Mouse (Mus musculus) kidney, adult 9 months (tissue): Measurements from ENCODE around the gene Hs6st2.

Experiments
- DNase-seq: peaks from one replicate; pipeline ENCODE4 v3.0.0; 2022

Hs6st2 gene

GRCm38 (mm10) chrX:51681756-51682155, at the start of gene Hs6st2:
Hs6st2 (minus strand) TSS chrX:51681856.
- no peak for DNase-seq

- no peak for DNase-seq
Measured at GRCm38 (mm10) chrX:51714086-51714745, 32.6 kb upstream of the Hs6st2 start.

- DNase-seq = no peak
Measured at GRCm38 (mm10) chrX:51712996-51713395, 31.3 kb upstream of the Hs6st2 start.

- no peak for DNase-seq
Measured at GRCm38 (mm10) chrX:51702823-51703222, 21.2 kb upstream of the Hs6st2 start.

- DNase-seq = no peak
Measured at GRCm38 (mm10) chrX:51699079-51699478, 17.4 kb upstream of the Hs6st2 start.

GRCm38 (mm10) chrX:51686048-51686949, 4.6 kb upstream of the Hs6st2 start:
- DNase-seq = no peak

GRCm38 (mm10) chrX:51684336-51685056, 2.8 kb upstream of the Hs6st2 start:
- DNase-seq = peak; percentile 20

- peak; percentile 10 for DNase-seq
Measured at GRCm38 (mm10) chrX:51681170-51681667, 437 bp downstream of the Hs6st2 start.

- peak; percentile 7 for DNase-seq
Measured at GRCm38 (mm10) chrX:51680428-51681169, 1.1 kb downstream of the Hs6st2 start.

GRCm38 (mm10) chrX:51679601-51680427, 1.8 kb downstream of the Hs6st2 start:
- peak; percentile 1 for DNase-seq

GRCm38 (mm10) chrX:51658236-51658635, 23.4 kb downstream of the Hs6st2 start:
- no peak for DNase-seq

GRCm38 (mm10) chrX:51642661-51643257, 38.9 kb downstream of the Hs6st2 start:
- DNase-seq = no peak

- no peak for DNase-seq
Measured at GRCm38 (mm10) chrX:51635756-51636155, 45.9 kb downstream of the Hs6st2 start.

- no peak for DNase-seq
Measured at GRCm38 (mm10) chrX:51631376-51631775, 50.3 kb downstream of the Hs6st2 start.

GRCm38 (mm10) chrX:51614384-51615004, 67.2 kb downstream of the Hs6st2 start:
- no peak for DNase-seq

- no peak for DNase-seq
Measured at GRCm38 (mm10) chrX:51610743-51611142, 70.9 kb downstream of the Hs6st2 start.

- DNase-seq = no peak
Measured at GRCm38 (mm10) chrX:51606231-51606863, 75.3 kb downstream of the Hs6st2 start.

GRCm38 (mm10) chrX:51592751-51593150, 88.9 kb downstream of the Hs6st2 start:
- DNase-seq = no peak

GRCm38 (mm10) chrX:51590448-51591010, 91.1 kb downstream of the Hs6st2 start:
- DNase-seq = no peak

GRCm38 (mm10) chrX:51585444-51585843, 96.2 kb downstream of the Hs6st2 start:
- no peak for DNase-seq
